Mouse (Mus musculus) CH12.LX (cell line): ENCODE measurements at regions not wholly inside any gene's neighbourhood (a gene's known extent, or its start where the extent isn't known, plus 50 kb on each side); places are given as distances from the start of the nearest gene placed in this dataset.

Source experiments
- DNase-seq: peaks from one replicate; pipeline ENCODE4 v3.0.0-alpha.2; 2013; ENCODE audit errors: extremely low read depth
- H3K27ac ChIP-seq: 2 replicates; pipeline ENCODE4 v1.5.1; 2012; ENCODE audit warnings: low read depth, mild to moderate bottlenecking, control low read depth, moderate library complexity; ENCODE audit not compliant: insufficient read depth
- H3K27me3 ChIP-seq: replicated peaks from 2 replicates; pipeline ENCODE3; 2012; ENCODE audit warnings: inconsistent platforms
- H3K36me3 ChIP-seq, 2 experiments: replicated peaks in 1 of 2; 2 replicates each; pipeline versions ENCODE3 to v1.6.1; 2012; ENCODE audit warnings: inconsistent platforms in 1 of 2, low read length in 1 of 2, mild to moderate bottlenecking in 1 of 2, mixed read lengths in 1 of 2, moderate library complexity in 1 of 2; ENCODE audit not compliant: control insufficient read depth in 1 of 2, insufficient read depth in 1 of 2
- H3K4me1 ChIP-seq, 2 experiments: 2 replicates each; pipeline ENCODE4 v1.6.1; 2012; ENCODE audit warnings: inconsistent platforms in 1 of 2, moderate library complexity in 1 of 2; ENCODE audit not compliant: insufficient read depth in 2 of 2, control insufficient read depth in 1 of 2
- H3K4me2 ChIP-seq: 2 replicates; pipeline ENCODE4 v1.6.1; 2012; ENCODE audit warnings: low read depth, mild to moderate bottlenecking, control low read depth; ENCODE audit not compliant: poor library complexity, insufficient read depth, severe bottlenecking
- H3K4me3 ChIP-seq, 3 experiments: fragments of 150-350 bp in 1 of 3; sonication (generic) in 1 of 3; replicated peaks in 1 of 3; 2 replicates each; pipeline versions ENCODE3 to v1.5.1; 2011 to 2012; ENCODE audit warnings: low read depth in 2 of 3, low read length in 2 of 3, mild to moderate bottlenecking in 2 of 3, moderate library complexity in 2 of 3, control low read depth in 1 of 3, improper control_type of control experiment in 1 of 3, inconsistent platforms in 1 of 3, mixed read lengths in 1 of 3; ENCODE audit not compliant: poor library complexity in 1 of 3
- H3K79me2 ChIP-seq: replicated peaks from 2 replicates; pipeline ENCODE4 v1.6.1; 2012; ENCODE audit warnings: mild to moderate bottlenecking, moderate library complexity; ENCODE audit not compliant: control insufficient read depth, poor library complexity, insufficient read depth, severe bottlenecking; ENCODE audit errors: extremely low read depth
- H3K9ac ChIP-seq: 2 replicates; pipeline ENCODE4 v1.6.1; 2012; ENCODE audit warnings: low read depth, mild to moderate bottlenecking, control low read depth, moderate library complexity; ENCODE audit not compliant: insufficient read depth
- H3K9me3 ChIP-seq: replicated peaks from 2 replicates; pipeline ENCODE3; 2012; ENCODE audit warnings: low read length, inconsistent platforms, mixed read lengths
- CHD1 ChIP-seq: IDR thresholded peaks from 2 replicates; pipeline ENCODE4 v1.6.1; 2012; ENCODE audit warnings: low read depth, low read length, improper control_type of control experiment, inconsistent platforms
- CHD2 ChIP-seq: IDR thresholded peaks from 2 replicates; pipeline ENCODE4 v1.6.1; 2011; ENCODE audit warnings: low read length, improper control_type of control experiment
- E2F4 ChIP-seq: IDR thresholded peaks from 2 replicates; pipeline ENCODE4 v1.6.1; 2011; ENCODE audit warnings: low read depth, low read length, improper control_type of control experiment; ENCODE audit not compliant: insufficient replicate concordance
- ELF1 ChIP-seq: IDR thresholded peaks from 2 replicates; pipeline ENCODE4 v1.6.1; 2014; ENCODE audit warnings: low read depth, mild to moderate bottlenecking, inconsistent platforms, low read length, improper control_type of control experiment
- GABPA ChIP-seq: IDR thresholded peaks from 2 replicates; pipeline ENCODE4 v1.6.1; 2012; ENCODE audit warnings: low read depth, low read length, improper control_type of control experiment, inconsistent platforms; ENCODE audit not compliant: insufficient replicate concordance
- JUN ChIP-seq: IDR thresholded peaks from 2 replicates; pipeline ENCODE4 v1.6.1; 2011; ENCODE audit warnings: low read depth, mild to moderate bottlenecking, low read length, improper control_type of control experiment, moderate library complexity; ENCODE audit not compliant: insufficient read depth
- JUND ChIP-seq: conservative IDR thresholded peaks from 2 replicates; pipeline ENCODE4 v1.6.1; 2011; ENCODE audit warnings: low read depth, low read length, improper control_type of control experiment
- MAFK ChIP-seq: IDR thresholded peaks from 2 replicates; pipeline ENCODE4 v1.6.1; 2011; ENCODE audit warnings: low read length, improper control_type of control experiment; ENCODE audit not compliant: insufficient replicate concordance
- MAX ChIP-seq: IDR thresholded peaks from 2 replicates; pipeline ENCODE4 v1.6.1; 2011; ENCODE audit warnings: low read length, improper control_type of control experiment
- MAZ ChIP-seq: IDR thresholded peaks from 2 replicates; pipeline ENCODE4 v1.6.1; 2012; ENCODE audit warnings: low read depth, mild to moderate bottlenecking, inconsistent platforms, low read length, improper control_type of control experiment, moderate library complexity
- MEF2A ChIP-seq: IDR thresholded peaks from 2 replicates; pipeline ENCODE4 v1.6.1; 2014; ENCODE audit warnings: low read depth, mild to moderate bottlenecking, inconsistent platforms, low read length, improper control_type of control experiment, borderline replicate concordance
- MXI1 ChIP-seq: IDR thresholded peaks from 2 replicates; pipeline ENCODE4 v1.6.1; 2011; ENCODE audit warnings: mild to moderate bottlenecking, low read depth, low read length, improper control_type of control experiment
- MYC ChIP-seq: IDR thresholded peaks from 2 replicates; pipeline ENCODE4 v1.6.1; 2011; ENCODE audit warnings: low read depth, mild to moderate bottlenecking, improper control_type of control experiment, low read length
- NELFE ChIP-seq: IDR thresholded peaks from 2 replicates; pipeline ENCODE4 v1.6.1; 2011; ENCODE audit warnings: low read depth, low read length, improper control_type of control experiment
- NRF1 ChIP-seq: IDR thresholded peaks from 2 replicates; pipeline ENCODE4 v1.6.1; 2014; ENCODE audit warnings: low read depth, mild to moderate bottlenecking, inconsistent platforms, low read length, improper control_type of control experiment, moderate library complexity
- POLR2A ChIP-seq: IDR thresholded peaks from 2 replicates; pipeline ENCODE4 v1.6.1; 2011; ENCODE audit warnings: low read depth, mild to moderate bottlenecking, improper control_type of control experiment, low read length
- POLR2AphosphoS2 ChIP-seq: IDR thresholded peaks from 2 replicates; pipeline ENCODE4 v1.6.1; 2011; ENCODE audit warnings: low read depth, low read length, improper control_type of control experiment
- RCOR1 ChIP-seq: conservative IDR thresholded peaks from 2 replicates; pipeline ENCODE4 v1.6.1; 2012; ENCODE audit warnings: low read depth, mild to moderate bottlenecking, inconsistent platforms, low read length, improper control_type of control experiment
- SIN3A ChIP-seq: IDR thresholded peaks from 2 replicates; pipeline ENCODE4 v1.6.1; 2012; ENCODE audit warnings: low read length, improper control_type of control experiment, inconsistent platforms
- TBP ChIP-seq: conservative IDR thresholded peaks from 2 replicates; pipeline ENCODE4 v1.6.1; 2011; ENCODE audit warnings: low read depth, low read length, improper control_type of control experiment
- USF2 ChIP-seq: conservative IDR thresholded peaks from 2 replicates; pipeline ENCODE4 v1.6.1; 2011; ENCODE audit warnings: low read depth, low read length, improper control_type of control experiment
- ZKSCAN1 ChIP-seq: IDR thresholded peaks from 2 replicates; pipeline ENCODE4 v1.6.1; 2012; ENCODE audit warnings: low read depth, inconsistent platforms, low read length, improper control_type of control experiment, borderline replicate concordance
- ZMIZ1 ChIP-seq: IDR thresholded peaks from 2 replicates; pipeline ENCODE4 v1.6.1; 2012; ENCODE audit warnings: low read depth, mild to moderate bottlenecking, inconsistent platforms, low read length, improper control_type of control experiment
- ZNF384 ChIP-seq: IDR thresholded peaks from 2 replicates; pipeline ENCODE4 v1.6.1; 2012; ENCODE audit warnings: low read depth, low read length, improper control_type of control experiment, inconsistent platforms
- dilution Hi-C: fragments of 300-500 bp; cut with MboI; formaldehyde crosslinking; loops from 2 replicates; pipeline ENCODE4 v1.14.3; 2020; ENCODE audit warnings: low sequenced_read_pairs; ENCODE audit not compliant: extremely low pct_unique_long_range_greater_than_20kb, extremely low pct_ligation_motif_present
- in situ Hi-C: fragments of 300-500 bp; cut with MboI; formaldehyde crosslinking; loops from 3 replicates; pipeline ENCODE4 v1.14.3; 2019; ENCODE audit warnings: low sequenced_read_pairs, low pct_ligation_motif_present, low pct_unique_long_range_greater_than_20kb, mixed read lengths

- Histone ChIP-seq H3K4me1 (peaks cover 0 to 8% of the 10 kb centered on the region in 2 experiments; a peak in 2 of 4 replicates), H3K9me3 (no peaks in the 10 kb centered on the region), H3K9ac (no peak overlapping the region), H3K4me3 (no peak overlapping the region), H3K27me3 (no peaks in the 10 kb centered on the region), H3K79me2 (no peaks in the 10 kb centered on the region), H3K36me3 (no peaks in the 10 kb centered on the region), H3K4me2 (no peak overlapping the region), H3K27ac (no peak overlapping the region)
- no peak for DNase-seq
- in situ Hi-C loops, result no loop called here
- dilution Hi-C loops, result no loop called here
- TF ChIP-seq ZKSCAN1 (no peak), MEF2A (no peak), TBP (no peak), JUND (no peak), MAZ (no peak), MAFK (no peak)
These were observed 86.2 kb upstream of the Try4 start for GRCm38 (mm10) chr6:41215857-41216256.

DNA sequence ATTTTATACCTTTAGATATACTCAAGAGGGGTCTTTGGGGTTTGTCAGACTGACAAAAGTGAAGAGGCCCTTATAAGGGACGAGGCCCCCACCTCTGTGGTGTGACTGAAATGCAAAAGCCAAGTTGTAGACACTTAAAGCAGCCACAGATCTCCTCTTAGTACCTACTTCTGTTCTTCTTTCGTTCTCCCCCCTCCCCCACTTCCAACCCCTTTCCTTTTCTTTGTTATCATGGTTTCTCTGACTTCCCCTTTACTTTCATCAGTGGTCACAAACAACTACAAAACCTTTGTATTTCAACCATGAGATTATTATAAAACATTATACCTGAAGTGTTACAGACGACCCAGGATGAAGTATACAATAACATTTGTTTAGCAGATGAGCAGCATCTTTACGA is 96.2 kb upstream of the Try4 start:
- dilution Hi-C loops (no loop called here), in situ Hi-C loops (no loop called here)

DNA sequence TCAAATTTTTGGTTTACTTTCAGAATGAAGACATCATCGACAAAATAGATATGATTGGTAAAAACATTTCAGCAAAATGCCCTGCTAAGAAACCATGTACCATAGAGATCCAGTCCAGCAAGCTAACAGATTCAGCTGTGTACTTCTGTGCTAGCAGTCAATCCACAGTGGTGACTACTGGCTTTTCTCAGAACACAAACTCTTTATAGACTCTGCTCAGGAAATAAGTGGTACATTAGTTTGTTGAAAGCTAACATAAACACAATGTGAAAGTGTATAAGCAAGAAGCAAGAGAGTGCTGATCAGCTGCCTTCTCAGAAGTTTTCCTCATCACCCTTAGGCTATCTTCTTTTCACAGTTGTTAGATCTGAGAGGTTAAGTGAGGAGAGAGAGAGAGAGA is 99.2 kb upstream of the Try4 start:
- no peaks in the 10 kb centered on the region for H3K27me3 ChIP-seq

More for the DNA sequence above, 96.2 kb upstream of the Try4 start:
- no peaks in the 10 kb centered on the region for H3K4me1 ChIP-seq
- H3K79me2 ChIP-seq, result no peaks in the 10 kb centered on the region
- H3K9me3 ChIP-seq, result no peaks in the 10 kb centered on the region
- H3K27ac ChIP-seq, result no peak overlapping the region
- no peaks in the 10 kb centered on the region for H3K36me3 ChIP-seq
- TF ChIP-seq JUN (no peak), E2F4 (no peak), MAX (no peak), MYC (no peak), NRF1 (no peak), ZMIZ1 (no peak), TBP (no peak), MAFK (no peak), POLR2AphosphoS2 (no peak), CHD1 (no peak), ZNF384 (no peak), USF2 (no peak), MEF2A (no peak), CHD2 (no peak), MXI1 (no peak), POLR2A (no peak)
- H3K4me3 ChIP-seq, result no peak overlapping the region
- DNase-seq, result no peak
- no peak overlapping the region for H3K4me2 ChIP-seq
- no peaks in the 10 kb centered on the region for H3K27me3 ChIP-seq
- H3K9ac ChIP-seq, result no peak overlapping the region

More for the DNA sequence above, 99.2 kb upstream of the Try4 start:
- Histone ChIP-seq H3K4me1 (no peaks in the 10 kb centered on the region), H3K27ac (no peak overlapping the region)
- TF ChIP-seq ELF1 (no peak), GABPA (no peak), NRF1 (no peak), RCOR1 (no peak), NELFE (no peak), SIN3A (no peak), MAX (no peak), E2F4 (no peak), MAFK (no peak), CHD1 (no peak)
- TF ChIP-seq, all 38 proteins: peak for 0
- Histone ChIP-seq H3K79me2 (no peaks in the 10 kb centered on the region), H3K9ac (no peak overlapping the region), H3K9me3 (no peaks in the 10 kb centered on the region), H3K4me3 (no peak overlapping the region), H3K36me3 (no peaks in the 10 kb centered on the region), H3K4me2 (no peak overlapping the region)
- in situ Hi-C loops (no loop called here), dilution Hi-C loops (no loop called here)
- no peak for DNase-seq
